Mouse (Mus musculus) MEL (cell line): ENCODE measurements around the gene Tmem102.

ENCODE experiments used
- CHD1 ChIP-seq: IDR thresholded peaks from 2 replicates; pipeline ENCODE4 v1.6.1; 2012; ENCODE audit warnings: low read depth, mild to moderate bottlenecking, inconsistent platforms, low read length, improper control_type of control experiment
- CHD2 ChIP-seq: IDR thresholded peaks from 2 replicates; pipeline ENCODE4 v1.6.1; 2011; ENCODE audit warnings: low read length, improper control_type of control experiment
- CTCF ChIP-seq, 3 experiments: IDR thresholded peaks in 2 of 3; conservative IDR thresholded peaks in 1 of 3; 2 replicates each; pipeline ENCODE4 v1.5.1; 2011 to 2012; ENCODE audit warnings: low read length in 3 of 3, low read depth in 2 of 3, mild to moderate bottlenecking in 2 of 3, improper control_type of control experiment in 1 of 3, inconsistent platforms in 1 of 3, mixed read lengths in 1 of 3, moderate library complexity in 1 of 3; ENCODE audit not compliant: control insufficient read depth in 1 of 3, insufficient read depth in 1 of 3, poor library complexity in 1 of 3, severe bottlenecking in 1 of 3
- ELF1 ChIP-seq: IDR thresholded peaks from 2 replicates; pipeline ENCODE4 v1.6.1; 2014; ENCODE audit warnings: low read depth, mild to moderate bottlenecking, inconsistent platforms, low read length, improper control_type of control experiment, moderate library complexity
- EP300 ChIP-seq, 2 experiments: IDR thresholded peaks; 2 replicates each; pipeline ENCODE4 v1.6.1; 2011; ENCODE audit warnings: improper control_type of control experiment in 2 of 2, low read length in 2 of 2, low read depth in 1 of 2, mild to moderate bottlenecking in 1 of 2
- GABPA ChIP-seq: IDR thresholded peaks from 2 replicates; pipeline ENCODE4 v1.6.1; 2012; ENCODE audit warnings: low read depth, mild to moderate bottlenecking, inconsistent platforms, low read length, improper control_type of control experiment, moderate library complexity
- MAFK ChIP-seq: IDR thresholded peaks from 2 replicates; pipeline ENCODE4 v1.6.1; 2011; ENCODE audit warnings: low read depth, mild to moderate bottlenecking, low read length, improper control_type of control experiment, borderline replicate concordance
- MXI1 ChIP-seq: IDR thresholded peaks from 2 replicates; pipeline ENCODE4 v1.6.1; 2011; ENCODE audit warnings: mild to moderate bottlenecking, low read depth, low read length, improper control_type of control experiment
- POLR2A ChIP-seq, 2 experiments: IDR thresholded peaks; 2 replicates each; pipeline ENCODE4 v1.6.1; 2011 to 2012; ENCODE audit warnings: low read length in 2 of 2, mild to moderate bottlenecking in 2 of 2, control low read depth in 1 of 2, improper control_type of control experiment in 1 of 2, low read depth in 1 of 2, moderate library complexity in 1 of 2; ENCODE audit not compliant: control insufficient read depth in 1 of 2, insufficient read depth in 1 of 2, poor library complexity in 1 of 2
- POLR2AphosphoS5 ChIP-seq: IDR thresholded peaks from 2 replicates; pipeline ENCODE4 v1.6.1; 2012; ENCODE audit warnings: low read depth, borderline replicate concordance, mild to moderate bottlenecking, inconsistent platforms, low read length, moderate library complexity, mixed read lengths
- RCOR1 ChIP-seq: IDR thresholded peaks from 2 replicates; pipeline ENCODE4 v1.6.1; 2012; ENCODE audit warnings: low read depth, mild to moderate bottlenecking, inconsistent platforms, low read length, improper control_type of control experiment
- TAL1 ChIP-seq: IDR thresholded peaks from 2 replicates; pipeline ENCODE4 v1.6.1; 2012; ENCODE audit warnings: mild to moderate bottlenecking, inconsistent platforms, low read length, moderate library complexity, mixed read lengths
- USF1 ChIP-seq: IDR thresholded peaks from 2 replicates; pipeline ENCODE4 v1.6.1; 2014; ENCODE audit warnings: low read depth, mild to moderate bottlenecking, inconsistent platforms, low read length, improper control_type of control experiment, moderate library complexity
- ZNF384 ChIP-seq: IDR thresholded peaks from 2 replicates; pipeline ENCODE4 v1.6.1; 2012; ENCODE audit warnings: low read depth, mild to moderate bottlenecking, inconsistent platforms, low read length, improper control_type of control experiment

GRCm38 (mm10) chr11:69837604-69837951, 32.2 kb upstream of the Tmem102 start, which contains the start of gene Nlgn2:
- TF ChIP-seq CTCF (IDR thresholded peaks at IDR 0.05 in 2 of 3, conservative IDR thresholded peaks at IDR 0.05 in 1 of 3; ENCODE audit: control insufficient read depth in 1 of 3, insufficient read depth in 1 of 3, low read depth in 2 of 3, low read length in 3 of 3, poor library complexity in 1 of 3, severe bottlenecking in 1 of 3) (0 out of 6 replicates have a peak, but pooled peaks of 1 of the 3 experiments have one; percentile 8), MAFK (no peak), POLR2A (IDR thresholded peaks at IDR 0.05; ENCODE audit: control insufficient read depth in 1 of 2, insufficient read depth in 1 of 2, low read depth in 1 of 2, low read length in 2 of 2, poor library complexity in 1 of 2) (peak; percentile 34 to 55; a peak in 1 of 4 replicates), USF1 (no peak), TAL1 (no peak), ZNF384 (no peak), CHD2 (no peak), POLR2AphosphoS5 (no peak), ELF1 (no peak), RCOR1 (no peak), CHD1 (no peak), MXI1 (no peak), EP300 (IDR thresholded peaks at IDR 0.05; ENCODE audit: low read depth in 1 of 2, low read length in 2 of 2) (no peak), GABPA (no peak)
